Mouse (Mus musculus): Measurements from ENCODE around the gene Epp13. TPM values are rescaled to one million over a fixed set of nuclear protein-coding genes. Genes with fewer than 3 reads are reported as not detected.
"Not testable (repeated sequence)": the region's sequence is repeated elsewhere in the genome, so short reads cannot be mapped to it uniquely, and the experiment has no call there.

The Epp13 gene
- total RNA-seq (2021), result not detected
- long read RNA-seq, experiment 1, result 0 reads
- long read RNA-seq, experiment 2, result 0 reads

DNA sequence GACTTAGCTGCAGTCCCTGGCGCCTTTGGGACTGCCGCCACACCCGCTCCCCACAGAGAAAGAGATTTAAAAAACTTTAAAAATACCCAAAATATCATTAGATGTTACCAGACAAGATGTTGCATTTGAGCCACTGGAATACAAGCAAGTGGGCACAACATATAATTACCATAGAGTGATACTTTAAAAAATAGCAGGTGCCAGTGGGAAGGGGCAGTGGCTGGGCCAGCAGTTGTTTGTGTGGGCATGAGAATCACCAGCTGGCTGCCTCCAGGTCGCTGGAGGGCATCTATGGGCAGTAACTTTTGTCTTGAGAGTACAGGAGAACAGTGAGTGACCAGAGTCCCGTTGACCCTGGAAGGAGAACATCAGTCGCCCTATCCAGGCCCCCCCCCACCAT is at the start of gene Epp13:
TSS of gene Epp13 (plus strand) at position 301 of the 400 bp plus-strand sequence.
- intact Hi-C loops (cut with DNase I), result no loop called here
- no peak for DNase-seq

DNA sequence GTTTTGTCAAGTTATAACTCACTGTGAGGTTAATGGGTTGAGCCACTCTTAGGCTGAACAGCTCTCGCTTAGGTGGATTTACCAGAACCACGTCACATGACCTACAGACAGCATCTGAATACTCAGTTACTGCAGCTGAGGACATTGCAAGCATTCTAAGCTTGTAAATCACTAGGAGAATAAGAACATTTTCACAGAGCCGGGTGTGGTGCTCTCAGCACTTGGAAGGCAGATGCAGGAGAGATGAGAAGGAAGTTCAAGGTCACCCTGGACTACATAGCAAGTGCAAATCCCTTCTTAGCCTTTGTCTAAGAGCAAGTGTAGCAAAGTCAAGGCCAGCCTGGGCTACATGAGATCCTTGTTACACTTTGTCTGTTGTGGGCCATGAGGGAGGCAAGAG is 48.3 kb upstream of the Epp13 start:
- no peak for DNase-seq
- intact Hi-C loops (cut with DNase I), result no loop called here

DNA sequence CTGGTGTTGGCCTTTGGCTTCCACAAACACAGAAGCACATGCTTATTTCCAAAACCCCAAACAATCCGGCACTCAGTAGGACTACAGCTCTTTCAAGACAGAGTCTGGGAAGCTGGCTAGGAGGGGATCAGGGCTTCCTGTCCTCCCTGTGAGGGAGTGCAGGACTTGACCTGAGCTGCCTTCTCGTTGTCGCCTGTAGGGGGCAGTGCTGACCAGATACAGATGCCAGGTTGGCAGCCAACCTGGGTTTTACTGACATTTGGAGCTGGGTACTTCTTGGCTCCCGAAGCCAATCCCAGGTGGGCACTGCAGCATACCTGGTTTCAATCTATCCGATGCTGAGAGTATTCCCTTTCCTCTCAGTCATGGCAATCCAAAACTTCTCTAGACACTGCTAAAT is 39.4 kb upstream of the Epp13 start:
- no peak for DNase-seq
- intact Hi-C loops (cut with DNase I), result no loop called here

DNA sequence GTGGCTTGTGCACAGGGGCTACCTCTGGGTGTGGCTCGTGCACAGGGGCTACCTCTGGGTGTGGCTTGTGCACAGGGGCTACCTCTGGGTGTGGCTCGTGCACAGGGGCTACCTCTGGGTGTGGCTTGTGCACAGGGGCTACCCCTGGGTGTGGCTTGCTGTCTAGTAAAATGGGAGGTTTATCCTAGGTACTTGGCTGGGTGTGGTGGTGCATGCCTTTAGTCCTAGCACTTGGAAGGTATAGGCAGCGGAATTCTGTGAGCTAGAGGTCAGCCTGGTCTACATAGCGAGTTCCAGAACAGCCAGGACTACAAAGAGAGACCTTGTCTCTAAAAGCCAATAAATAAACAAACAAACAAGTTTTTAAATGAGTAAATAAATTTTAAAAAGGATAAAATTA is 37.8 kb upstream of the Epp13 start:
- intact Hi-C loops (cut with DNase I); DNase-seq: not testable (repeated sequence)

DNA sequence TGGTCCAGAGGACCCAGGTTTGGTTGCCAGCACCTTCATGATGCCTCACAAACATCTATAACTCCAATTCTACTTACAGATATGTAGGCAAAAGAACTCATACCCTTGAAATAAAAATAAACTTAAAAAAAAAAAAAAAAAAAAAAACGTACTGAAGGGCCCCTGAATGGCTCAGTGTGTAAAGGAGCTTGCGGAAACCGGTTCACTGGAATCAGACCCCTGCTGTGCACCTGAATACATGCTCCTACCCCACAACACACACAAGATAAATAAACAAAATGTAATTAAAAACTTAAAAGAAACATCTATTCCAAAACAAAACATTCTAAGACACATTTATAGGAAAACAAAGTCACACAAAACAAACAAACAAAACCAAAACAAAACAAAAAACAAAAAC is 32.4 kb upstream of the Epp13 start:
- intact Hi-C loops (cut with DNase I), result no loop called here
- DNase-seq, result no peak

DNA sequence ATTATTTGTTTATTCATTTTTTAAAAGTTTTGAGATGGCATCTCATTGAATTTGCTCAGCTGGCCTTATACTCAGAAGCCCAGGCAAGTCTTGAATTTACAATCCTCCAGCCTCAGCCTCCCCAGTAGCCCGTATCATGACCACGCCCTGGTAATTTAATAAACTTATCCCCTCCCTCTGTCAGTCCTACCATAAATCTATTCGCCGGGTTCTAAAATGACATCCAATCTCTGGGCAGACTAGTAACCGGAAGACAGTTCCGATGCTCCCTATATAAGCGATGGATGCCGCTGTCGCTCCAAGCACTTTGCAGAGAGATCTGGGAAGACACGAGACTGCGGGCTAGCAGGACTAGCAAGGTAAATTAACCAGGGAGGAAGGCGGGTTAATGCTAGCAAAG is 30.5 kb upstream of the Epp13 start, which contains the start of gene Zscan5b:
TSS of gene Zscan5b (plus strand) at position 301 of the 400 bp plus-strand sequence.
- DNase-seq, result no peak
- intact Hi-C loops (cut with DNase I), result no loop called here

DNA sequence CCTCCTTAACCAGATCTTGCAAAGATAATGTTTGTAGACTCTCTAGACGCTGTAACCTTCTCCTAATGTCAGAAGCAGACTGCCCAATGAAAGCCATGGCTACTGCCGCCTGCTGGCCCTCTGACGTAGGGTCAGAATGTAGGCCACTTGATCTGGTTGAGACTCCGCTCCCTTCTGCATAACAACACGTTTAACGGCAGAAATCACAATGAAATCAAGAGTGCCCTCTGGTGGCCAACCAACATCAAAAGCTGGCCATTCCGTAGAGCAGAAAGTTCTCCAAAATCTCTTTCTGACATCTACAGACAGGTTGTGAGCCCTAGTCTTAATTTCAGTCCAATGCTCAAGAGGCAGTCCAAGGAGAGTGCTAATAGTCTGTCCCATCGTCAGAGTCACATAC is 24.0 kb upstream of the Epp13 start:
- DNase-seq; intact Hi-C loops (cut with DNase I): not testable (repeated sequence)

DNA sequence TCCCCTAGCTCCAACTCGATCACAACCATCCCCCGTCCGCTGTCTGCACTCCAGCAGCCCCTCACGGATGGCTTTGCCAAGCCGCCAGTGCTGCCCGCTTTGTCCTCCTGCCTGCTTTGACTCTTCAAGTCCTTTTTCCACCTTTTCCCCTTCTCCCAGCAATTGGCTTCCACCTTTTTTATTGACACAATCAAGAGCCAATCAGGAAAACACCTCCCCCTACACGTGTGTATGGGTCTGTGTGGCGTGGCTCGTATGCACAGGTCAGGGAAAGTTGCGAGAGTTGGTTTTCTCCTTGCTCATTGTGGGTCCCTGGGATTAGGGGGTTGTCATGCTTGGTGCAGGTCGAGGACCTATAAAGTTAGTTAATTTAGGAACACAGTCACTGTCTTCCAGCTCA is 12.7 kb upstream of the Epp13 start:
- DNase-seq, result no peak
- intact Hi-C loops (cut with DNase I), result no loop called here

DNA sequence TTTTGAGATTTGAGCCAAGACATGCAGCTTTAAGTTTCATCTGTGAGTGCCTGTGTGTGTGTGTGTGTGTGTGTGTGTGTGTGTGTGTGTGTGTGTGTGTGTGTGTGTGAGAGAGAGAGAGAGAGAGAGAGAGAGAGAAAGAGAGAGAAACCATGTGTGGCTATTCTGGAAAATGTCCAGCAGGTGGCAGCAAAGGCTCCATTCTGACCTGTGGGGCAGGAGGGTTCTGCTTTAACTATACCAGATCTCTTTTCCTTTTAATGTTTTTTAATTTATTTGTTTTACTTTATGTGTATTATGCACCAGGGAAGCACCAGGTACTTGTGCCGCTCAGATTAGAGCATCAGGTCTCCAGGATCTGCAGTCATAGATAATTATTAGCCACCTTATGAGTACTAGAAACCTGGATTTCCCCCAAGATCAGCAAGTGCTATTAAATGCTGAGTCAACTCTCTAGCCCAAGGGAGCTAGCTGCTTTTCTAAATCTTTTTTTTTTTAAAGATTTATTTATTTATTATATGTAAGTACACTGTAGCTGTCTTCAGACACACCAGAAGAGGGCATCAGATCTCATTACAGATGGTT is 11.6 kb upstream of the Epp13 start:
- intact Hi-C loops (cut with DNase I), result not testable (repeated sequence)
- DNase-seq, result peak in 1 of 2 experiments; percentile 8

DNA sequence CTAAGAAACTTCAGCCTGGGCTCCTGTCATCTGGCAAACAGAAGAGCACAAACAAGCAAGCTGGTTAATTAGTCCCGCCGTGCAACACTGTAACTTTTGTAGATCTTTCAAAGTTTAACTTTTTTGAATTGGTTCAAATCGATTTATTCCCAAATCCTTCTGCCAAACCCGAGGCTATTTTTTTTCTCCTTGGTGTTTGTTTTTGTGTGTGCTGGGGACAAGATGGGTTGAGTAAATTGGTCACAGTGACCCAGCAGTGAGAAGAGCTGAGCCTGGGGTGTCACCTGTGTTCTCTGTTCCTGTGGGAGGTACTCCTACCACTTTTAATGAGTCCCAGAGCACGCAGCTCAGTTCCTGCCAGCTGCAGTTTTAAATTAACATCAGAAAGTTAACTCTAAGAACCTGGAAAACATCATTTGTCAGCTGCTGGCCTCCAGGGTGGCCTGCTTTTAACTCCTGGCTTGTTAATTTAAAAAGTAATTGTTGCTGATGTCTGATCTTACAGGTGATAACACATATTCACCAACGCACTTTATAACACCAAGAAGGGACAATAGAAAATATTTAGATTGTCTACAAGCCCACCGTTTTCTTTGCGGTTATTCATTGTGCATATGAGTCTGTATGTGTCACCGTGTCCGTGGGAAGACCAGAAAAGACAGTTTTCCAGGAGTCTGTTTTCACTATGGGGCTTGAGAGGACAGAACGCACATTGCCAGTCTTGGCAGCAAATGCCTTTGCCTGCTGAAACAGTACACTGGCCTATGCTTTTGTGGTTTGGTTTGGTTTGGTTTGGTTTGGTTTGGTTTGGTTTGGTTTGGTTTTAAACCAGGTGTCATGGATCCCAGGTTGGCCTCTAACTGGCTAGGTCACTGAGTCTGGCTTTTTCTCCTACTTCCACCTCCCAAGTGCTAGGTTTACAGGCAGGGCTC is 7.9 kb upstream of the Epp13 start:
- DNase-seq, result no peak
- intact Hi-C loops (cut with DNase I), result loop anchor here (1.0 kb wide), 1 partner anchor 33 kb away; no protein-coding TSS in a partner anchor

DNA sequence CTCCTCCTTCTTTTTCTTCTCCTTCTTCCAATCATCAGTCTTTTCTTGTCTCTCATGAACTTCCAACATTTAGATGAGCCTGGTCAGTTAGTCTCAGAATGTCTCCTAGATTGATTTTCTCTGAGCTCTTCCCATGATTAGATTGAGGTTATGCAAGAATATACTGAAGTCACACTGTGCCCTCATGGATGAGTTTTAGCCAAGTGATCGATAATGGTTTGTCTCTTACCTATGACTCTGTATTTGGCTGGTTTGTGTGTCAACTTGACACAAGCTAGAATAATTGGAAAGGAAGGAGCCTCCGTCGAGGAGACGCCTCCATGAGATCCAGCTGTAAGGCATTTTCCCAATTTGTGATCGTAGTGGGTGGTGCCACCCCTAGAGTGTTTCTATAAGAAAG is 1.9 kb downstream of the Epp13 start:
- DNase-seq, result no peak
- intact Hi-C loops (cut with DNase I), result no loop called here

DNA sequence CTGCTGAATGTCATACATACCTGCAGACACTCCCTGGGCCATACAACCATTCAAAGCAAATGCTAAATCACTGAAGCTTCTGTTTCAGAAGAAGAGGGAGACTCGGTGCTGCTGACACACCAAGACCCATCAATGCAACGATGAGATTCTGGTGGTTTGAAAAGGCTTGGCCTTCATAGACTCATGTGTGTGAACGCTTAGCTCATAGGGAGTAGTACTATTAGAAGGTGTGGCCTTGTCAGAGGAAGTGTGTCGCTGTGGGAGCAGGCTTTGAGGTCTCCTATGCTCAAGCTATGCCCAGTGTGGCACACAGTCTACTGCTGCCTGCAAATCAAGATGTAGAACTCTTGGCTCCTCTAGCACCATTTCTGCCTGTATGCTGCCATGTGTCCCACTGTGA is 4.9 kb downstream of the Epp13 start:
- no peak for DNase-seq
- intact Hi-C loops (cut with DNase I), result no loop called here

DNA sequence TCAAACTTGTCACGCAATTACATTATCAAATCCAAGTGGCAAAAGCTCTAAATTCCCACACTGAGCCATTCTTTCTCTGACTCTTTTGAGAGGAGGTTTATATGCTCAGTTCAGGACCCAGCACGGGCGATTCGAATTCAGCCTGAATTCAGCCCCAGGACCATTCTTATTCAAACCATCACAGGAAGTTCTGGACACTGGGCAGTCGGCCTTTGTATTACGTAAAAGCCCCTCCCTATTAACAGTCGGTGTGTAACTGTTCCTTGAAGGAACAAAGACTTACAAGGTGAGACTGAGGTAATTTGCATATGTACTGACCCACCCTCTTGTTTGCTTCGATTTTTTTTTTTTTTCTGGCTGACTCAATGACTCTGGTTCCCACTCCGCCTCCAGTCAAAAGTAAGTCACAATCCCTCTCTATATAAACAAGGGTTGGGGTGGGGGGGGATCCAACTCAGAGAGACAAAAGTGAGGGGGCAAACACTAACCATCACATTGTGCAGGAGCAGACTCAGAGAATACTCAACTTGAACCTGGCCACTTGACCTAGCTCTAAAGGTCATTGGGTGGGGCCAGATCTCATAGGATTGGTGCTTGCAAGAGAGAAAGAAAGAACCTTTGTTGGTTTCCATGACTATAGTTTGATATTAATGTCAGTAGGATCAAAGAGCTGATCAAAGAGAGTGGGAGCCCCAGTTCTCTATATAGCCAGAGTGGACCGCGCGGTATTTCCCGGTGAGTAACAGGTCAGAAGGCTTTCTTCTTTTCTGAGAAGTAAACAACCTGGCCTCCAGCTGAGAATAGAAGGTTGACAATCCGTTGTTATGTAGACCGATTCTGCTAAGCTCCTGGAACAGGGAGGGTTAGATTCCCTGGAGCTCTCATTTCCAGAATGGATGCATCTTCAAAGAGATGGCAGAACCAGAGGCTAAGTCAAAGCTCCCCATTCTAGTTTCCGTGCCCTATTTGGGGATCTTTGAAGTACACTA is 6.0 kb downstream of the Epp13 start:
- intact Hi-C loops (cut with DNase I), result no loop called here
- DNase-seq, result no peak

DNA sequence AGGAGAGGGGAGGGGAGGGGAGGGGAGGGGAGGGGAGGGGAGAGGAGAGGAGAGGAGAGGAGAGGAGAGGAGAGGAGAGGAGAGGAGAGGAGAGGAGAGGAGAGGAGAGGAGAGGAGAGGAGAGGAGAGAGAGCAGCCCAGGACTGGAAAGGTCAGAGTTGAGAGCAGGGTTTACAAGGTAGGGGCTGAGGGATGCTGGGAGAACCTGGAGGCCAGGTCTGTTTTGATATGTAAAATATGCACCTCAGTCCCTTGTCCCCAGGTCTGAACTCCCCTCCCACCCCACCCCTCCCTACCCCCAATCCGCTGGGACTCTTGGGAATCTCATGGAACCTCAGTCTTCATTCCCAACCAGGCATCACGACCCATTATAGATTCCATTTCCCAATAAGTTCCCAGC is 7.5 kb downstream of the Epp13 start:
- DNase-seq; intact Hi-C loops (cut with DNase I): not testable (repeated sequence)

DNA sequence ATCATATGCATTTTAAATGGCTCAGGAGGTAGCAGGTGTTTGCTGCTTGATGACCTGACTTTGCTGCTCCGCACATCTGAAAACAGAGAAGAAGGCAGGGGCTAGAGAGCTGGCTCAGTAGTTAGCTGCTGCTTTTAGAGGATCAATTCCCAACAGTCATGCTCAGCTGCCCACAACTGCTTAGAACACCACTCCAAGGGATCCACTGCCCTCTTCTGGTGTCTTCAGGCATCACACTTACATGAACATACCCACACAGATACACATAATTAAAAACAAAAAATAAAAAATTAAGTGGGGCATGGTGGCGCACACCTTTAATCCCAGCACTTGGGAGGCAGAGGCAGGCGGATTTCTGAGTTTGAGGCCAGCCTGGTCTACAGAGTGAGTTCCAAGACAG is 9.6 kb downstream of the Epp13 start:
- intact Hi-C loops (cut with DNase I), result no loop called here
- no peak for DNase-seq

DNA sequence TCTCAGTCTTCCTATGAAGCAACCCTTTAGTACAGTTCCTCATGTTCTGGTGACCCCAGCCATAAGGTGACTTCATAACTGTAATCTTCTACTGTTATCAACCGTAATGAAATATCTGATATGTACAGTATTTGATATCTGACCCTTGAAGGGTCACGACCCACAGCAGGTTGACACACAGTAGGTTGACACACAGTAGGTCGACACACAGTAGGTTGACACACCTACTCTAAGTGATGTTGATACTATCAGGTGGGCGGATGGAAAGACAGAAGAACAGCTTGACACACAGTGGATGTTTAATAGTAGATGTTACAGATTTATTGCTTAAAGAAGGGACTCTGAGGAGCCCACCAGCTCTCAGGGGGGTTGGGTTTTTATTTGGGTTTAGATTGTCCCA is 10.5 kb downstream of the Epp13 start:
- intact Hi-C loops (cut with DNase I), result no loop called here
- no peak for DNase-seq

DNA sequence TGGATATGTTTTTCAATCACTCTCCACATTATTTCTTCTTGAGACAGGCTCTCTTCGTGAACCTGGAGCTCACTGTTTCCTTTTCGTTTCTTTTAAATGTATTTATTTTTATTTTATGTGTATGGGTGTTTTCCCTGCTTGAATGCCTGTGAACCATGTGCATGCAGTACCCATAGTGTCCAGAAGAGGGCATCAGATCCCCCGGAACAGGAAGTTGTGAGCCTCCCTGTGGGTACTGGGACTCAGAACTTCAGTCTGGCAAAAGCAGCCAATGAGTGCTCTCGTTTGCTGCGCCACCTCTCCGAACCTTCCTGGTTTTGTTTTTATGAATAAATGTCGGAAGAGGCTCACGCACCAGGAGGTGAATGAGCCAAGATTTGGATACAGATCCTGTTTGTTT is 13.2 kb downstream of the Epp13 start:
- intact Hi-C loops (cut with DNase I), result no loop called here
- no peak for DNase-seq

DNA sequence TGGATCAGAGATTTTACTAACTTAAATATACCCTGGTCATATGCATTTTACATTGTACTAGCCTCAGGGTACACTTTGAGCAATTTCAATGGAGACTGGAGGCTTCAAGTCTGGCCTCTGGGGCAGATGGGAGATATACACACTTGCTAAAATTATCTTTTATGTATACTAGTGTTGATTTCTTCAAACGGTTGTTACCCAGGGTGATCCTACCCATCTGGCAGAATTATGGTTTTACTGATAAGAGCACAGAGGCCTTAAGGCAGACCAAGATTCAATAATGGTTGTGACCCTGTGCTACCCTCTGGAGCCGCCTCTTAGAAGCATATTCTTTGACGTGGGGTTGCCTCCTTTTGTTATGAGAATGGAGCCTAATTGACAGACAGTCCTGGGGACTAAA is 25.4 kb downstream of the Epp13 start:
- intact Hi-C loops (cut with DNase I), result loop anchor here (1.0 kb wide), 1 partner anchor 34 kb away; no protein-coding TSS in a partner anchor
- DNase-seq, result no peak

DNA sequence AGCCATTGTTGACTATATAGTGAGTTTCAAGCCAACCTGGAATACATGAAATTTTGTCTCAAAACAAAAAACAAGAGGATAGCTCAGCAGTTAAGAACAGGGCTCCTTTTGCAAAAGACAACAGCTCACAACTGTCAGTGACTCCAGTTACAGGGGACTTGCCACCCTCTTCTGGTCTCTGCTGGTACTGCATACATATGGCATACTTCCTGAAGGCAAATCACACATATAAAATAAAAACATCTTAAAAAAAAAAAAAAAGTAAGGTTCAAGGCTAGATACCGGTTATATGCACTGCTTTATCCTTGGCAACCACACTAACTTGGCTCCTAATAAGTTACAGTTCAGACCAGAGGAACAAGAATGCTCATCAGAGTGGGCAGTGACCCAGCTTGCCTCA is 30.2 kb downstream of the Epp13 start:
- intact Hi-C loops (cut with DNase I), result loop anchor here (10.0 kb wide), 1 partner anchor 108 kb away; the partner anchor contains the start of gene Zfp444
- DNase-seq, result peak in 1 of 2 experiments; percentile 46

DNA sequence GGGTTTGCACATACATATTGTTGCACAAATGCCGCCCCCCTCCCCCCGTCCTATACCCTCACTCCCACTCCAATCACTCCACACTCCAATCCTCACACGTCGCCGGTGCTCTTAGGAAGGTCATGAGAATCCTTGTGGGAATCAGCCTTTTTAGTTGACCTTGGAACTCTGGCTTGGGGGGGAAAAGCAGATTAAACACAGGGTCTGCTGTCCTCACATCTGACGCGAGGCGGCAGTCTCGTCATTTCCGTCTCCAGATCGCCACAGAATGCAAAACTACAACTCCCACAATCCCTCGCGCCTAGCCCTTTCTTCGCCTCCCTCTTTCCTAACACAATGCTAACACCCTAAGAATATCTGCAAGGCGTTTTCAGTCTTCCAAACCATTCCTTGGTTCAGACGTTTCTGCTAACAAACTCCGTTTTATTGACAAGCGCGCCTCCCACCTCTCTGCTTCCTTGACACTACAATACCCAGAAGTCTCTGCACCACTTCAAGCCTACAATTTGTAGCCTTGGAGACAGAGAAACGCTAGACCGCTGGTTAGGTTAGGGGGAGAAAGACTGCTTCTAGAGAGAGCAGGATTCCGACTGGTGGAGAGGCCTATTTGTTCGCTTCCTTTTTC is 31.1 kb downstream of the Epp13 start:
- intact Hi-C loops (cut with DNase I), result loop anchor here (10.0 kb wide), 1 partner anchor 109 kb away; the partner anchor contains the start of gene Zfp444

More for the DNA sequence above, 31.1 kb downstream of the Epp13 start:
- peak; percentile 44 to 52 for DNase-seq
